In genomic region chr7:87245856-87246579, GRCm38 (mm10) we compare ENCODE assay signal across 8 mouse cellular contexts. TPM values are rescaled to one million over a fixed set of nuclear protein-coding genes. Genes with fewer than 3 reads are reported as not detected.
DNase-seq lines count a peak whose midpoint lies in the region; ATAC-seq and TF ChIP-seq lines count a peak whose summit lies in the region.

TSS of gene Nox4 (plus strand) at chr7:87246096.

- no peaks in the 10 kb centered on the region for H3K9me3 ChIP-seq in kidney, postnatal 0 days (replicated peaks; ENCODE audit: low read length)
- H3K9me3 ChIP-seq in intestine, embryonic 16.5 days (ENCODE audit: control insufficient read depth, low read length) = no peaks in the 10 kb centered on the region
- no peaks in the 10 kb centered on the region for H3K9me3 ChIP-seq in neural tube, embryonic 13.5 days

- no peak for TF ChIP-seq CTCF in kidney, postnatal 0 days (IDR thresholded peaks at IDR 0.05; ENCODE audit: low read depth)

- no peaks in the 10 kb centered on the region for H3K36me3 ChIP-seq in kidney, postnatal 0 days (ENCODE audit: insufficient read depth, low read length)
- H3K36me3 ChIP-seq in intestine, embryonic 16.5 days (ENCODE audit: control insufficient read depth, insufficient read depth, low read length) = no peaks in the 10 kb centered on the region
- H3K36me3 ChIP-seq in neural tube, embryonic 13.5 days = no peaks in the 10 kb centered on the region

- no peaks in the 10 kb centered on the region for H3K27me3 ChIP-seq in kidney, postnatal 0 days (ENCODE audit: insufficient read depth, low read length)
- no peaks in the 10 kb centered on the region for H3K27me3 ChIP-seq in intestine, embryonic 16.5 days (replicated peaks; ENCODE audit: control insufficient read depth, insufficient read depth, low read length)
- no peaks in the 10 kb centered on the region for H3K27me3 ChIP-seq in neural tube, embryonic 13.5 days

- ATAC-seq in kidney, postnatal 0 days (replicated peaks; ENCODE audit: low FRiP score, low read depth) = peak; percentile 33; the same call in 1 of the 2 replicates
- peak; percentile 59 for ATAC-seq in intestine, embryonic 16.5 days
- ATAC-seq in neural tube, embryonic 13.5 days (ENCODE audit: low read depth) = peak; percentile 64

- peak within 1 kb of the TSS; percentile 78 for H3K27ac ChIP-seq in kidney, postnatal 0 days
- peak within 1 kb of the TSS; percentile 41 for H3K27ac ChIP-seq in intestine, embryonic 16.5 days (ENCODE audit: low read length)
- H3K27ac ChIP-seq in neural tube, embryonic 13.5 days (replicated peaks) = peak within 1 kb of the TSS; percentile 56

- peak within 1 kb of the TSS; percentile 70 for H3K4me3 ChIP-seq in kidney, postnatal 0 days (replicated peaks; ENCODE audit: low read depth, low read length)
- peak within 1 kb of the TSS; percentile 75 for H3K4me3 ChIP-seq in intestine, embryonic 16.5 days (ENCODE audit: low read length)
- peak within 1 kb of the TSS; percentile 67 for H3K4me3 ChIP-seq in neural tube, embryonic 13.5 days

- peak within 1 kb of the TSS; percentile 78 for H3K4me2 ChIP-seq in kidney, postnatal 0 days (ENCODE audit: low read length)
- peak within 1 kb of the TSS; percentile 76 for H3K4me2 ChIP-seq in intestine, embryonic 16.5 days (ENCODE audit: low read depth, low read length)
- peak within 1 kb of the TSS; percentile 76 for H3K4me2 ChIP-seq in neural tube, embryonic 13.5 days

- H3K9ac ChIP-seq in kidney, postnatal 0 days (ENCODE audit: low read depth, low read length) = peak within 1 kb of the TSS; percentile 82
- H3K9ac ChIP-seq in intestine, embryonic 16.5 days (ENCODE audit: low read depth, low read length) = peak within 1 kb of the TSS; percentile 81
- peak within 1 kb of the TSS; percentile 86 for H3K9ac ChIP-seq in neural tube, embryonic 13.5 days

- H3K4me1 ChIP-seq in kidney, postnatal 0 days (replicated peaks; ENCODE audit: insufficient read depth, low read length) = no peaks in the 10 kb centered on the region
- no peaks in the 10 kb centered on the region for H3K4me1 ChIP-seq in intestine, embryonic 16.5 days (ENCODE audit: control insufficient read depth, insufficient read depth, low read length)
- H3K4me1 ChIP-seq in neural tube, embryonic 13.5 days (replicated peaks) = peaks cover 14% of the 10 kb centered on the region

- 6% methylated on average over 18 of the region's 18 CpGs for WGBS in kidney, postnatal 0 days
- WGBS in intestine, embryonic 16.5 days = 10% methylated on average over 18 of the region's 18 CpGs
- WGBS in neural tube, embryonic 13.5 days = 11% methylated on average over 18 of the region's 18 CpGs

- peak; percentile 39 for DNase-seq in kidney, postnatal 0 days (ENCODE audit: low spot score)
- no peak for DNase-seq in kidney, adult 11 months
- peak; percentile 16 for DNase-seq in embryo, embryonic 11.5 days (ENCODE audit: low read depth, low spot score)
- DNase-seq in frontal cortex, postnatal 10 days (ENCODE audit: low spot score in 2 of 2) = no peak
- no peak for DNase-seq in urinary bladder, postnatal 14 days (ENCODE audit: low spot score)
- no peak for DNase-seq in right cerebral cortex, adult 18-20 months

RNA-seq across cellular contexts. Expression of gene Nox4, which starts in this region (rescaled TPM):
- 9.8 and 13.1 TPM in 2 replicates for polyA plus RNA-seq in kidney, postnatal 0 days (2015; fragmentation: Nextera tagmentation; extraction: Ambion mirVana)
- polyA plus RNA-seq in intestine, embryonic 16.5 days (2015; fragmentation: Nextera tagmentation; extraction: Ambion mirVana) = 6.0 and 9.5 TPM in 2 replicates
- polyA plus RNA-seq in neural tube, embryonic 13.5 days (2015; fragmentation: Nextera tagmentation; extraction: Ambion mirVana) = 1.8 and 2.7 TPM in 2 replicates

Comparison
In these comparisons a context has a peak if more than half of its experiments do, and no peak if none do; other contexts are left out.
1. DNase-seq: peak in kidney, postnatal 0 days (single experiment) and embryo, embryonic 11.5 days (single experiment); none in kidney, adult 11 months (single experiment), frontal cortex, postnatal 10 days (0 of 2), urinary bladder, postnatal 14 days (single experiment) and right cerebral cortex, adult 18-20 months (single experiment).
2. Peak in every context shown above with its lines, with median percentiles within 50 percentile points of each other: ATAC-seq, H3K27ac ChIP-seq, H3K4me2 ChIP-seq, H3K4me3 ChIP-seq and H3K9ac ChIP-seq.